Mouse (Mus musculus): ENCODE data around the gene Btbd9.

DNA sequence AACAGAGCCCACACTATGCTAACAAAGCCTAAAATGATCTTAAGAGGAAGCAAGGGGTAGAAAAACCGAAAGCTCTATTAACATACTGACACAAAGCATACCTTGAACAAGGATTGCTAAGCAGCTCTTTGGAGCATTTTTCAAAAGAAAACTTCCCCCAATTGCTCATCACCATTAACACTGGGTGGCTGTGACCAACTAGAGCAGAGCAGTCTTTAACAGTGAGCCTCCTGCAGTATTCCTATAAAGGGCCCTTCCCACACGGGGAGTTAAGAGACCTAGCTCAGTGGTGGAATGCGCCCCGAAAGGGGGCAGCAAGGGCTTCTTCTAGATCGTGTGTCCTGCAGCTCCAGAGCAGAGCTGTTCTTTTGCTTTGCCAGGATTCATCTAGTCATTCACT is 69.4 kb downstream of the Btbd9 start:
- TF ChIP-seq POLR2A (IDR thresholded peaks at IDR 0.05; ENCODE audit: insufficient read depth, low read length), result no peak
- no peak for TF ChIP-seq CTCF (IDR thresholded peaks at IDR 0.05; ENCODE audit: low read depth, low read length)
- TF ChIP-seq EP300 (IDR thresholded peaks at IDR 0.05; ENCODE audit: insufficient read depth, low read depth, low read length), result no peak
